12 mouse cellular contexts compared by ENCODE assay signal in the genomic region with DNA sequence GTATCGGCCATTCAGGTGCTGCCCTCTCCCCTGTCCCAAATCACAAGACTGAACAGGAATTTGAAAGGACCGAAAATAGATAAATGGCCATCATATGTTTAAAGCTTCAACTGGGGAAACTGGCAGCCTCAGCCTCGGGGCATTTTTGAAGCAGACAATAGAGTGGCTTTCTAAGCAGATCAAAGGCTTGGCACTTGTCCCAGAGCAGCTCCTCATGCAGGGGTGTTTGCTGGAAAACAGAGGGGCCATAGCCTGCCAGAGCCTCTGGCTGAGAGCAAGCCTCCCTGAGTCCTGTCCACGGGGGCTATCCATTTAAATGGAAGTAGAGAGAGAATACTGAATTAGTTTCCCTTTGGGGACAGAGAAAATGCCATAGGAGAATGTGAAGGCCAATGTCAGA.
DNase-seq lines count a peak whose midpoint lies in the region; ATAC-seq lines count a peak whose summit lies in the region.
"Had no signal": no experiment of that assay in that cellular context is flagged by ENCODE, and none has a peak within 500 bp of the region (broad histone marks: within the 10 kb centered on the region; RNA-seq: fewer than 3 reads in every experiment).

No protein-coding gene starts in this region.

- peak; percentile 25 for DNase-seq in hindbrain, embryonic 10.5 days (ENCODE audit: low spot score)
- DNase-seq in ZHBTc4 (ENCODE audit: low read depth, low spot score): peak; percentile 24
- peak; percentile 18 for DNase-seq in embryonic facial prominence, embryonic 10.5 days (ENCODE audit: low spot score)
- DNase-seq in mesoderm, embryonic 11.5 days (ENCODE audit: low read depth, low spot score): peak; percentile 26
- DNase-seq in heart, adult 11 months: no peak
- no peak for DNase-seq in urinary bladder, postnatal 25 days (ENCODE audit: low spot score)
- DNase-seq: heart, postnatal 14 days; kidney, adult 9 months had no signal

- peaks cover 6% of the 10 kb centered on the region; the same call in 1 of the 2 replicates for H3K4me1 ChIP-seq in hindbrain, embryonic 10.5 days (replicated peaks)
- H3K4me1 ChIP-seq in hindbrain, embryonic 13.5 days (replicated peaks): peaks cover 11% of the 10 kb centered on the region
- H3K4me1 ChIP-seq in embryonic facial prominence, embryonic 10.5 days: peaks cover 6% of the 10 kb centered on the region; the same call in 1 of the 2 replicates
- H3K4me1 ChIP-seq: embryonic facial prominence, embryonic 12.5 days; stomach, embryonic 15.5 days had no signal

- H3K27ac ChIP-seq in hindbrain, embryonic 10.5 days: no peak overlapping the region
- H3K27ac ChIP-seq in hindbrain, embryonic 13.5 days: no peak overlapping the region
- no peak overlapping the region for H3K27ac ChIP-seq in embryonic facial prominence, embryonic 10.5 days (replicated peaks)
- H3K27ac ChIP-seq: embryonic facial prominence, embryonic 12.5 days; stomach, embryonic 15.5 days had no signal

- H3K4me2 ChIP-seq in hindbrain, embryonic 13.5 days: no peak overlapping the region
- H3K4me2 ChIP-seq: embryonic facial prominence, embryonic 12.5 days; stomach, embryonic 15.5 days had no signal

- no peak overlapping the region for H3K9ac ChIP-seq in hindbrain, embryonic 13.5 days
- H3K9ac ChIP-seq: embryonic facial prominence, embryonic 12.5 days; stomach, embryonic 15.5 days had no signal

- whole genome bisulfite sequencing in hindbrain, embryonic 10.5 days: 26% methylated on average over 4 of the region's 4 CpGs
- 10% methylated on average over 4 of the region's 4 CpGs for WGBS in hindbrain, embryonic 13.5 days
- 19% methylated on average over 4 of the region's 4 CpGs for WGBS in embryonic facial prominence, embryonic 10.5 days

- ATAC-seq in hindbrain, embryonic 13.5 days (ENCODE audit: low FRiP score): no peak
- ATAC-seq in megakaryocyte-erythroid progenitor cell, adult 5-6 weeks (replicated peaks; ENCODE audit: low FRiP score, low TSS enrichment, poor library complexity, severe bottlenecking): no peak

- no peak overlapping the region for H3K4me3 ChIP-seq in hindbrain, embryonic 10.5 days
- H3K4me3 ChIP-seq in hindbrain, embryonic 13.5 days: no peak overlapping the region
- H3K4me3 ChIP-seq in embryonic facial prominence, embryonic 10.5 days: no peak overlapping the region
- H3K4me3 ChIP-seq: embryonic facial prominence, embryonic 12.5 days; stomach, embryonic 15.5 days had no signal

- H3K27me3 ChIP-seq in hindbrain, embryonic 10.5 days (ENCODE audit: insufficient read depth, poor library complexity, severe bottlenecking): no peaks in the 10 kb centered on the region
- no peaks in the 10 kb centered on the region for H3K27me3 ChIP-seq in hindbrain, embryonic 13.5 days
- no peaks in the 10 kb centered on the region for H3K27me3 ChIP-seq in embryonic facial prominence, embryonic 10.5 days (replicated peaks; ENCODE audit: low read depth, poor library complexity, severe bottlenecking)
- H3K27me3 ChIP-seq: embryonic facial prominence, embryonic 12.5 days; stomach, embryonic 15.5 days had no signal

- H3K9me3 ChIP-seq in hindbrain, embryonic 10.5 days: no peaks in the 10 kb centered on the region
- no peaks in the 10 kb centered on the region for H3K9me3 ChIP-seq in hindbrain, embryonic 13.5 days
- H3K9me3 ChIP-seq in embryonic facial prominence, embryonic 10.5 days: no peaks in the 10 kb centered on the region
- H3K9me3 ChIP-seq: embryonic facial prominence, embryonic 12.5 days; stomach, embryonic 15.5 days had no signal

- no peaks in the 10 kb centered on the region for H3K36me3 ChIP-seq in hindbrain, embryonic 10.5 days
- no peaks in the 10 kb centered on the region for H3K36me3 ChIP-seq in hindbrain, embryonic 13.5 days
- H3K36me3 ChIP-seq in embryonic facial prominence, embryonic 10.5 days (replicated peaks): no peaks in the 10 kb centered on the region
- H3K36me3 ChIP-seq: embryonic facial prominence, embryonic 12.5 days; stomach, embryonic 15.5 days had no signal

Comparison
In these comparisons a context has a peak if more than half of its experiments do, and no peak if none do; other contexts are left out.
1. DNase-seq: peak in hindbrain, embryonic 10.5 days (single experiment), ZHBTc4 (single experiment), embryonic facial prominence, embryonic 10.5 days (single experiment) and mesoderm, embryonic 11.5 days (single experiment); none in heart, adult 11 months (single experiment) and urinary bladder, postnatal 25 days (single experiment).